Mouse (Mus musculus) gastrocnemius, adult 18-20 months (tissue): ENCODE data around the gene Cish. TPM values are rescaled to one million over a fixed set of nuclear protein-coding genes. Genes with fewer than 3 reads are reported as not detected.

Experiments used
- DNase-seq: peaks from one replicate; pipeline ENCODE4 v3.0.0; 2021; ENCODE audit warnings: low spot score
- total RNA-seq, 2 experiments: library from RNA; stranded (reverse); gene quantifications; 2 replicates each; pipeline ENCODE4 v1.2.3; 2021

Gene Cish
- total RNA-seq, 2 experiments from 2014 or later, result 6.0 to 6.6 TPM

- no peak for DNase-seq
These were observed 17.2 kb downstream of the Cish start for GRCm38 (mm10) chr9:107312811-107313584.

- DNase-seq, result no peak
These were observed 18.1 kb downstream of the Cish start for GRCm38 (mm10) chr9:107313926-107314325.

GRCm38 (mm10) chr9:107315791-107316190 is 20.0 kb downstream of the Cish start:
- no peak for DNase-seq

GRCm38 (mm10) chr9:107322461-107323050 is 26.7 kb downstream of the Cish start:
- DNase-seq, result no peak

GRCm38 (mm10) chr9:107323558-107323957 is 27.7 kb downstream of the Cish start:
- peak; percentile 95 for DNase-seq

GRCm38 (mm10) chr9:107324799-107325561 is 29.2 kb downstream of the Cish start:
- peak; percentile 54 for DNase-seq

GRCm38 (mm10) chr9:107325904-107326303 is 30.1 kb downstream of the Cish start:
- DNase-seq, result peak; percentile 68

- no peak for DNase-seq
These were observed 32.2 kb downstream of the Cish start for GRCm38 (mm10) chr9:107327879-107328620.

- no peak for DNase-seq
These were observed 35.0 kb downstream of the Cish start for GRCm38 (mm10) chr9:107330791-107331190.

- DNase-seq, result no peak
These were observed 37.9 kb downstream of the Cish start for GRCm38 (mm10) chr9:107333686-107334085.

- no peak for DNase-seq
These were observed 38.5 kb downstream of the Cish start for GRCm38 (mm10) chr9:107334356-107334755.

GRCm38 (mm10) chr9:107335046-107335445 is 39.2 kb downstream of the Cish start:
- no peak for DNase-seq

- DNase-seq, result peak; percentile 73
These were observed 40.1 kb downstream of the Cish start for GRCm38 (mm10) chr9:107335909-107336308.

- no peak for DNase-seq
These were observed 40.6 kb downstream of the Cish start for GRCm38 (mm10) chr9:107336386-107336785.

GRCm38 (mm10) chr9:107338172-107338883 is 42.5 kb downstream of the Cish start, which contains the start of gene Hemk1:
Hemk1 (minus strand) TSS chr9:107338350.
- peak; percentile 79 for DNase-seq

GRCm38 (mm10) chr9:107340267-107340859 is 44.5 kb downstream of the Cish start, which contains the start of gene 6430571L13Rik:
6430571L13Rik (plus strand) TSS chr9:107340602.
- DNase-seq, result peak; percentile 95

GRCm38 (mm10) chr9:107340911-107341645 is 45.3 kb downstream of the Cish start:
- DNase-seq, result peak; percentile 37

- DNase-seq, result no peak
These were observed 46.4 kb downstream of the Cish start for GRCm38 (mm10) chr9:107342201-107342709.
